Comparison of ENCODE assay signal across 17 mouse cellular contexts in the genomic region with DNA sequence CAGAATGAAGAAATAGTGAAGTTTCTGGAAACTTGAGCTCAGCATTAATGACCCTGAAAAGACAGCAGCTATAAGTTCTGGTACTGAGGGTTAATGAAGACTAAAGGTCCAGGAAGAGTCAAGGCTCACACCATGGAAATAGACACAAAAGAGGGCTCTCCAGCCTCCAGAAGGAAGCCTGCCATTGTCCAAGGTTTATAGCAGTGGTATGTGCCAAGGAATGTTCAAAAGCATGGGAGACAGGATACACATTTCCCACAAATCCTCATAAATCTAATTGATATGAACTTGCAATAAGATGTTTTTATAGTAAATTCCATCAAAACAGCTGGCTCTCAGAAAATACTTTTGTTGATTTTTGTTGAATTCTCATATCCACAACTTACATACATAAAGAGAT.
"Had no signal": no experiment of that assay in that cellular context is flagged by ENCODE, and none has a peak within 500 bp of the region (broad histone marks: within the 10 kb centered on the region; RNA-seq: fewer than 3 reads in every experiment).

No protein-coding gene starts in this region.

- DNase-seq: lung, adult 2 months; lung, postnatal 14 days; lung, postnatal 36 days; right cerebral cortex, postnatal 14 days; thymus, adult 2 months; thymus, postnatal 25 days; thymus, postnatal 4 days had no signal

- H3K27ac ChIP-seq: lung, embryonic 15.5 days; macrophage; midbrain, embryonic 13.5 days; midbrain, embryonic 15.5 days; neural tube, embryonic 12.5 days; stomach, embryonic 15.5 days; stomach, postnatal 0 days had no signal

- H3K4me2 ChIP-seq: lung, embryonic 15.5 days; midbrain, embryonic 11.5 days; midbrain, embryonic 13.5 days; midbrain, embryonic 15.5 days; neural tube, embryonic 12.5 days; stomach, embryonic 15.5 days had no signal

- H3K9ac ChIP-seq: lung, embryonic 15.5 days; midbrain, embryonic 13.5 days; midbrain, embryonic 15.5 days; neural tube, embryonic 12.5 days; stomach, embryonic 15.5 days had no signal

- ATAC-seq: lung, postnatal 0 days; midbrain, embryonic 13.5 days; midbrain, embryonic 15.5 days had no signal

- H3K4me3 ChIP-seq: lung, embryonic 15.5 days; megakaryocyte, embryonic 14.5 days; midbrain, embryonic 13.5 days; midbrain, embryonic 15.5 days; neural tube, embryonic 12.5 days; stomach, embryonic 15.5 days had no signal

- H3K27me3 ChIP-seq: lung, embryonic 15.5 days; megakaryocyte, embryonic 14.5 days; midbrain, embryonic 13.5 days; midbrain, embryonic 15.5 days; neural tube, embryonic 12.5 days; stomach, embryonic 15.5 days had no signal

- H3K9me3 ChIP-seq: lung, embryonic 15.5 days; megakaryocyte, embryonic 14.5 days; midbrain, embryonic 13.5 days; midbrain, embryonic 15.5 days; neural tube, embryonic 12.5 days; stomach, embryonic 15.5 days had no signal

- H3K36me3 ChIP-seq: lung, embryonic 15.5 days; midbrain, embryonic 13.5 days; midbrain, embryonic 15.5 days; neural tube, embryonic 12.5 days; stomach, embryonic 15.5 days had no signal

- H3K4me1 ChIP-seq: lung, embryonic 15.5 days; megakaryocyte, embryonic 14.5 days; midbrain, embryonic 13.5 days; midbrain, embryonic 15.5 days; neural tube, embryonic 12.5 days; stomach, embryonic 15.5 days had no signal
